Mouse (Mus musculus) heart, embryonic 14.5 days (tissue): Measurements from ENCODE around the gene Adtrp. TPM values are rescaled to one million over a fixed set of nuclear protein-coding genes. Genes with fewer than 3 reads are reported as not detected.

Source experiments
- ATAC-seq: fragments of 200-750 bp; cut with Nextera tagmentation; 2 replicates; pipeline ENCODE4 v1.8.0; 2017; ENCODE audit warnings: low read depth, moderate TSS enrichment; ENCODE audit not compliant: insufficient number of reproducible peaks, insufficient read depth, low FRiP score
- H3K27ac ChIP-seq, 2 experiments: fragments of 200-500 bp in 1 of 2; fragments of 300-500 bp in 1 of 2; sonication (generic) in 1 of 2; replicated peaks in 1 of 2; 2 replicates each; pipeline ENCODE4 v1.5.1; 2012 to 2014; ENCODE audit warnings: low read depth in 2 of 2, low read length in 2 of 2, control low read depth in 1 of 2, mild to moderate bottlenecking in 1 of 2, mixed read lengths in 1 of 2; ENCODE audit not compliant: control insufficient read depth in 1 of 2, insufficient read depth in 1 of 2
- H3K27me3 ChIP-seq: fragments of 300-500 bp; sonication (generic); 2 replicates; pipeline ENCODE4 v1.6.1; 2014; ENCODE audit warnings: mild to moderate bottlenecking, low read length, control low read depth; ENCODE audit not compliant: control insufficient read depth, insufficient read depth
- H3K36me3 ChIP-seq: fragments of 300-500 bp; sonication (generic); 2 replicates; pipeline ENCODE4 v1.6.1; 2014; ENCODE audit warnings: mild to moderate bottlenecking, control low read depth, low read length, mixed read lengths; ENCODE audit not compliant: control insufficient read depth, insufficient read depth
- H3K4me1 ChIP-seq, 2 experiments: fragments of 200-500 bp in 1 of 2; fragments of 300-500 bp in 1 of 2; sonication (generic) in 1 of 2; 2 replicates each; pipeline ENCODE4 v1.6.1; 2012 to 2014; ENCODE audit warnings: low read length in 2 of 2, control low read depth in 1 of 2, mixed read lengths in 1 of 2; ENCODE audit not compliant: control insufficient read depth in 2 of 2, insufficient read depth in 2 of 2
- H3K4me2 ChIP-seq: fragments of 300-500 bp; sonication (generic); 2 replicates; pipeline ENCODE4 v1.6.1; 2014; ENCODE audit warnings: mild to moderate bottlenecking, low read length
- H3K4me3 ChIP-seq, 2 experiments: fragments of 200-500 bp in 1 of 2; fragments of 300-500 bp in 1 of 2; sonication (generic) in 1 of 2; 2 replicates each; pipeline ENCODE4 v1.5.1; 2012 to 2014; ENCODE audit warnings: low read length in 2 of 2, mild to moderate bottlenecking in 2 of 2, control low read depth in 1 of 2, low read depth in 1 of 2, moderate library complexity in 1 of 2; ENCODE audit not compliant: control insufficient read depth in 1 of 2, insufficient read depth in 1 of 2
- H3K9ac ChIP-seq: fragments of 300-500 bp; sonication (generic); 2 replicates; pipeline ENCODE4 v1.6.1; 2014; ENCODE audit warnings: mild to moderate bottlenecking, low read length
- H3K9me3 ChIP-seq: fragments of 300-500 bp; sonication (generic); 2 replicates; pipeline ENCODE4 v1.6.1; 2016; ENCODE audit warnings: low read length, control low read depth; ENCODE audit not compliant: control insufficient read depth
- WGBS: fragments of 180-500 bp; shearing (Covaris S2); extraction: QIAGEN DNeasy Blood & Tissue Kit; methylation state at CpG from one replicate; pipeline ENCODE4 v1.1.7; 2014; 5-methylcytosine and 5-hydroxymethylcytosine counted together
- polyA plus RNA-seq: library from polyadenylated mRNA; unstranded; fragments of >200 nt; fragmentation: Nextera tagmentation; extraction: Ambion mirVana; gene quantifications from 2 replicates; pipeline ENCODE4 v1.2.1, GENCODE M21; 2014

The Adtrp gene
- not detected in 2 replicates for polyA plus RNA-seq

- Histone ChIP-seq H3K4me2 (no peak within 1 kb of the TSS), H3K4me1 (peaks cover 0 to 5% of the 10 kb centered on the region in 2 experiments; a peak in 2 of 4 replicates), H3K27me3 (no peaks in the 10 kb centered on the region), H3K4me3 (no peak within 1 kb of the TSS), H3K36me3 (no peaks in the 10 kb centered on the region), H3K27ac (no peak within 1 kb of the TSS), H3K9me3 (no peaks in the 10 kb centered on the region), H3K9ac (no peak within 1 kb of the TSS)
- no peak for ATAC-seq
- 57% methylated on average over 11 of the region's 11 CpGs for WGBS
Measured at GRCm38 (mm10) chr13:41847516-41848126, at the start of gene Adtrp. Adtrp (minus strand) TSS chr13:41847684.

- H3K4me3 ChIP-seq, result no peak overlapping the region
- no peaks in the 10 kb centered on the region for H3K4me1 ChIP-seq
- no peaks in the 10 kb centered on the region for H3K9me3 ChIP-seq
- no peaks in the 10 kb centered on the region for H3K27me3 ChIP-seq
- no peaks in the 10 kb centered on the region for H3K36me3 ChIP-seq
- WGBS, result 88% methylated on average over 12 of the region's 12 CpGs
- no peak overlapping the region for H3K4me2 ChIP-seq
- no peak overlapping the region for H3K9ac ChIP-seq
- no peak for ATAC-seq
- H3K27ac ChIP-seq, result no peak overlapping the region
Measured at GRCm38 (mm10) chr13:41892016-41892415, 44.5 kb upstream of the Adtrp start.

- Histone ChIP-seq H3K4me3 (no peak overlapping the region), H3K9ac (no peak overlapping the region), H3K36me3 (no peaks in the 10 kb centered on the region), H3K9me3 (no peaks in the 10 kb centered on the region), H3K4me1 (no peaks in the 10 kb centered on the region), H3K27me3 (no peaks in the 10 kb centered on the region), H3K4me2 (no peak overlapping the region), H3K27ac (no peak overlapping the region)
- WGBS, result 88% methylated on average over 4 of the region's 4 CpGs
- no peak for ATAC-seq
Measured at GRCm38 (mm10) chr13:41890618-41891017, 43.1 kb upstream of the Adtrp start.

- no peak for ATAC-seq
- Histone ChIP-seq H3K4me3 (no peak overlapping the region), H3K4me1 (no peaks in the 10 kb centered on the region), H3K9me3 (no peaks in the 10 kb centered on the region), H3K4me2 (no peak overlapping the region), H3K27ac (no peak overlapping the region), H3K36me3 (no peaks in the 10 kb centered on the region), H3K27me3 (no peaks in the 10 kb centered on the region), H3K9ac (no peak overlapping the region)
- 79% methylated on average over 2 of the region's 2 CpGs for WGBS
Measured at GRCm38 (mm10) chr13:41890111-41890600, 42.7 kb upstream of the Adtrp start.

- ATAC-seq, result no peak
- Histone ChIP-seq H3K9me3 (no peaks in the 10 kb centered on the region), H3K36me3 (no peaks in the 10 kb centered on the region), H3K9ac (no peak overlapping the region), H3K4me2 (no peak overlapping the region), H3K4me3 (no peak overlapping the region), H3K4me1 (no peaks in the 10 kb centered on the region), H3K27ac (no peak overlapping the region), H3K27me3 (no peaks in the 10 kb centered on the region)
- WGBS, result 80% methylated on average over 2 of the region's 2 CpGs
Measured at GRCm38 (mm10) chr13:41888644-41889043, 41.2 kb upstream of the Adtrp start.

- Histone ChIP-seq H3K9me3 (no peaks in the 10 kb centered on the region), H3K36me3 (no peaks in the 10 kb centered on the region), H3K9ac (no peak overlapping the region), H3K4me1 (peaks cover 3 to 7% of the 10 kb centered on the region in 2 experiments; a peak in 2 of 4 replicates), H3K27ac (no peak overlapping the region), H3K4me2 (no peak overlapping the region), H3K4me3 (no peak overlapping the region), H3K27me3 (no peaks in the 10 kb centered on the region)
- ATAC-seq, result no peak
- WGBS, result 87% methylated on average over 4 of the region's 4 CpGs
Measured at GRCm38 (mm10) chr13:41886120-41886519, 38.6 kb upstream of the Adtrp start.

- WGBS, result 76% methylated on average over 4 of the region's 4 CpGs
- ATAC-seq, result no peak
- no peaks in the 10 kb centered on the region for H3K36me3 ChIP-seq
- no peak overlapping the region for H3K27ac ChIP-seq
- peaks cover 3 to 11% of the 10 kb centered on the region in 2 experiments; a peak in 2 of 4 replicates for H3K4me1 ChIP-seq
- no peaks in the 10 kb centered on the region for H3K27me3 ChIP-seq
- no peak overlapping the region for H3K9ac ChIP-seq
- no peak overlapping the region for H3K4me3 ChIP-seq
- no peaks in the 10 kb centered on the region for H3K9me3 ChIP-seq
- H3K4me2 ChIP-seq, result no peak overlapping the region
Measured at GRCm38 (mm10) chr13:41883665-41884291, 36.3 kb upstream of the Adtrp start.
